Mouse (Mus musculus): ENCODE data around the gene Irak2. TPM values are rescaled to one million over a fixed set of nuclear protein-coding genes. Genes with fewer than 3 reads are reported as not detected.
A peak's percentile ranks its signal among the peaks of the same experiment; 100 is the strongest.
"Not testable (repeated sequence)": the region's sequence is repeated elsewhere in the genome, so short reads cannot be mapped to it uniquely, and the experiment has no call there.

Irak2 gene
- total RNA-seq, 2 experiments from 2014 or later, result 25.3 to 83.2 TPM

DNA sequence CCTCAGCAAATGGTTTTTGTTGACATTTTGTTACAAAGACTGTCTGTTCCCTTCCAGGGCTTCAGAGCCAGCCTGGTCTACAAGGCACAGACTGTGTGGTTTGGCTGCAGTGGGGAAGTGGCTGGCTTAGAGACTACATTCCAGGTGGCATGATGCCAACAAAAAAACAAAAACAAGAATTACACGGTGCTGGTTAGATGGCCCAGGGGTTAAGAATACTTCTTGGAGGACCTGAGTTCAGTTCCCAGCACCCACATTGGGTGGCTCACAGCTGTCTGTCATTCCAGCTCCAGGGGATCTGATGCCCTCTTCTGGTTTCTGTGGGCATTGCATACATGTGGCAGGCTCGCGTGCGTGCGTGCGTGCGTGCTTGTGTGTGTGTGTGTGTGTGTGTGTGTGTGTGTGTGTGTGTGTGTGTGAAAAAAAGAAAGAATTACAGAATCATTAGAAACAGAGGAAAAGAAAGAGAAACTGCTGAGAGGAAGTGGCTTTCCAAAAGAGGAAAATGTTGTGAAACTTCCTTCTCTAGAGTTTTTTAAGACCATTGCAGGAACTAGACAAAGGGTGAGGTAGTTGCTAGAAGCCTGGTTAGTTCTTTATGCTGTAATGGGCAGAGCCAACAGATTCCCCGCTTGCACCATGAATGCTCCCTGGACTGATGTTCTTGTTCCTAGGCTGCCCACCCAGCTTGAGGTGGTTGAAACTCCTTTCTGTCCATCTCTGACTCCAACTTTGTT is 24.9 kb downstream of the Irak2 start:
- peak; percentile 56 for ATAC-seq (ENCODE audit: poor library complexity, severe bottlenecking)

DNA sequence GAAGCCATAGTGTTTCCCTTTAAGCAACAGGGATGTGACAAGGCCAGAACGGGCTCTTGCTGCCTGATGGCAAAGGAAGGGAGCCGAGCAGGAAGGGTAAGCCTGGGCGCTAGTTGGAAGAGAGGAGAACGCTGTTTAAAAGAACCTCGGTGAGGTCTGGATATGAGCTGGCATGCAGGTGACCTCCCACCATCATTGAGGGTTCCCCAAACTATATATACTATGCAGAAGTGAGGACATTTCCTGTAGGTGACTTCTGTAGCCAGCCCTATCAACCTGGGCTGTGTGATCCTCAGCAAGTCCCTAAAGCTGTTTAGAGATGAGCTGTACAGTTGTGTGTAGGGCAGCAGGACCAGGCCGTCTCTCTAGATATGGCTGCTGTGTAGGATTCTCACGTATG is 26.0 kb downstream of the Irak2 start:
- ATAC-seq (ENCODE audit: poor library complexity, severe bottlenecking), result no peak

DNA sequence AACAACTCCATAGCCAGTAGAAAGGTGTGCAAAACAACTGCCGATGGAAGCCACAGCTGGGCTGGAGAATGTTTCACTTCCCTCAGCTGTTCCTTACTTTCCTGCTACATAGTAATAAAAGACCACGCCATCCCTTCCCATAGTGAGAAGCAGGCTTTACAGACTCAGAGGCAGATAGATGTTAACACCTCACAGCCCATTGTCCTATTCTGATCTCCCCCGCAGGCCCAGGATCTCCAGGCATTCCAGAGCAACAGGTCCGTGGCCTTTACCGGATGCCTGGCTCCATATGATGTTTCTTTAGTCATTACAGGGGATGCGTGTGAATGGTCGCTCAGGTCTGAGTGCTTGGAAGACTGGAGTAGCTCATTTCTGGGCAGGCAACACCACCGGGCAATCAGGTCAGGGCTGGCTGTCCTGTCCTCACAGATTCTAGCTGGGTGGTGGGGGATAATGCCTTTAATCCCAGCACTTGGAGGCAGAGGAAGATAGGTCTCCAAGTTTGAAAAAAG is 29.4 kb downstream of the Irak2 start:
- ATAC-seq (ENCODE audit: poor library complexity, severe bottlenecking), result no peak

DNA sequence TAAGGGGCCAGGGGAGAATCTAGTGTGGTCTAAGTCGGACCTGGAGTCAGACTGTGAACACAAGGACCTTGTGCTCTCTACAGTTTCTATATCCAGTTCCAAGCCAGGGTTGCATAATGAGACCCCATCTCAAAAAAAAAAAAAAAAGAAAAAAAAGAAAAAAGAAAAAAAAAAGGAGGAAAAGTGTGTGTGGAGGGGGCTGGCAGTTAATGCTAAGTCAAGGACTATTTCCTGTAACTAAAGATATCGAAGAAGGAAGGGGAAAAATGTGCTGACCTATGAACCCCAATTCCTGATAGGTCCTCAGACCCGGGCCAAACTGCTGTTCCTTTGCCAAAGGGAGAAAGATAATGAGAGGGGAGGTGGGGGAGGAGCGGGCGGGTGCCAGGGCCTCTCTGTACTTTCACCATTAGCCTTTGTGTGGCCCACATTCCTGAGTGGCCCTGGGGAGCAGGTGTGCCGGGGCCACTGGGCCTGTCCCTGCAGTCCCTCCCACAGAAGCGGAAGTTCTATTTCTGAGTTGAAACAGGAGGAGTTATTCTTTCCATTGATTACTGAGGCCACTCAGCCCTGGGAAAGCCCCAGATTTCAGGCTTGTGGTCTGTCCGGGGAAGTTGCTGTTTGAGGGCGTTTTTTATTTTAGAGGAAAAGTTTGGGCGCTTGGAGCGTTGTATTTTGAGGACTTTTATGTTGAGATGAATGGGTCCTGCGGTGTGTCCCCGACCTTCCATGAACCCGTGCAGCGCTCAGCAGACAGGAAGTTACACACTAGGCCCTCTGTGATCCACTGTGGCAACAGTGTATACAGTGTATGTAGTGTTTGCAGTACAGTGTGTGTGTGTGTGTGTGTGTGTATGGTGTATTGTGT is 30.3 kb downstream of the Irak2 start:
- peak; percentile 82 for ATAC-seq (ENCODE audit: poor library complexity, severe bottlenecking)

DNA sequence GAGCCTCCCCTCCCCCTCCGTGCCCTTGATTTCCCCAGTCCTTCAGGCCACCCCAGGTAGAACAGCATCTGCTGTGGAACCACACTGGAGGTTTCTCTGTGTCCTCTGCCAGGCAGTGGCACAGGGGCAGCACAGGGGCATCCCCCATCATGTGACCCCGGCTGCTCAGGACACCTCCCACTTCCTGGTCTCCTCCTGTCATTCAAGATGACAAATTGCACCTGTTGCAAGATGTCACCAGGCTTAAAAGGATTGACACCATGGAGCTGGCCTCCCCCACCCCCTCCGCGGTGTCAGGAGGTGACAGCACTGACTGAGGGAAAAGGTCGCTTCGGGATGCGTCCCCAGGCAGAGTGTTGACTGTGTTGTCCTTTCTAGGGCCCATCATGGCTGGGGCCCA is 31.6 kb downstream of the Irak2 start:
- no peak for ATAC-seq (ENCODE audit: poor library complexity, severe bottlenecking)

DNA sequence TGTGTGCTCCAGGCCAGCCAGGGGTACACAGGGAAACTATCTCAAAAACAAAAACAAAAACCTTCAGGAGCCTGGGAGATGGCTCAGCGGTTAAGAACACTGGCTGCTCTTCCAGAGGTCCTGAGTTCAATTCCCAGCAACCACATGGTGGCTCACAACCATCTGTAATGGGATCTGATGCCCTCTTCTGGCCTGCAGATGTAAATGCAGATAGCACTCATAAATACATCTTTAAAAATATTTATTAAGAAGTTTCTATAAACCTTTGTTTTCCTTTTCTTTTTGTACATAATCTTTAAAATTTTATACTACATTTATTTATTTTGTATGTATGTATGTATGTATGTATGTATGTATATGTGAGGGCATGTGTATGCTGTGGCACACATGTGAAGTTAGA is 33.8 kb downstream of the Irak2 start:
- not testable (repeated sequence) for ATAC-seq (ENCODE audit: poor library complexity, severe bottlenecking)

DNA sequence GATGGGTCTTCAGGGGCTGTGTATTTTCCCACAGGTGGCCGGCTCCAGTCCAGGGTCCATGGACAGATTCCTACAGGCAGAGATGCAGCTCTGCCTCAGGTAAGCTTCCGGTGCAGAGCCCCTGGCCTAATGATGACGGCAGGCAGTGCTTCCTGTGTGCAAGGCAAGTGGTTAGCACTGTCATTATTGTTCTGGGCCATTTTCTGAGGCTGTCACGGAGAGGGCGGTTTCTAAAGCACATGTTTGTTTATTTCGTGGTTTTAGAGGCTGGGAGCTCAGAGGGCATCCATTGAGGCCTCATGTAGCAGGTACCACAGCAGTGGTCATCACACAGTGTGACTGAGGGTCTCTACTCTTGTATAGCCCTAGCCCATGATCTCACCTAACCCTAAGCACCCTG is 34.7 kb downstream of the Irak2 start:
- peak; percentile 28 for ATAC-seq (ENCODE audit: poor library complexity, severe bottlenecking)

DNA sequence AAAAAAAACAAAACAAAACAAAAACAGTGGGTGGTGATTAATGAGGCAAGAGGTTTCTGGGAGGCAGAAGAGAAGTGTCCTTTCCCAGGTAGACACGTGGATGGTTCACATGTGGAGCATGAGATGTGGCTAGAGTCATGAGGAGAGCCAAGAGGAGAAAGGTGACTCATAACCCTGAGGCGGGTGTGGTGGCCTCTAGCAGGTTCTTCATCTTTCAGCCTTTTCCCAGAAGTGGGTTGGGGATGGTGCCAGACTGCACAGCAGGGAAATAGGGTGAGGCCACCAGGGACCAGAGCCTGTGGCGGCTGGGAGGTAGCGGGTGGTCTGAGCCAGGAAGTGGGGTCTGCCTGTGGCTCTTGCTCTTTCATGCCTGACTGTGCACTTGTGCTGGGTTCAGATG is 37.0 kb downstream of the Irak2 start:
- ATAC-seq (ENCODE audit: poor library complexity, severe bottlenecking), result no peak

DNA sequence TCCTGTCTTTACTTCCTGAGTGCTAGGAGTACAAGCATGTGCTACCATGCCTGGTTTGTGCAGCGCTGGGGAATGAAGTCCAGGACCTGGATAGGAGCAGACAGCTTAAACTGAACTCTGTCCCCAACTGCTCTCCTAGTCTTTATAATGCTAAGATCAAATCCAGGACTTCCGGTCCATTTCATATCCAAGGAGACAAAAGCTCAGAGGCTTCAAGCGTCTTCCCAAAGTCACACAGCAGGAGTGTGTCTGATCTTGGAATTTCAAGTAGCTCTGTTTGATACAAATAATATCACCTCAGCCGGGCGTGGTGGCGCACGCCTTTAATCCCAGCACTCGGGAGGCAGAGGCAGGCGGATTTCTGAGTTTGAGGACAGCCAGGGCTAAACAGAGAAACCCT is 37.7 kb downstream of the Irak2 start:
- no peak for ATAC-seq (ENCODE audit: poor library complexity, severe bottlenecking)

DNA sequence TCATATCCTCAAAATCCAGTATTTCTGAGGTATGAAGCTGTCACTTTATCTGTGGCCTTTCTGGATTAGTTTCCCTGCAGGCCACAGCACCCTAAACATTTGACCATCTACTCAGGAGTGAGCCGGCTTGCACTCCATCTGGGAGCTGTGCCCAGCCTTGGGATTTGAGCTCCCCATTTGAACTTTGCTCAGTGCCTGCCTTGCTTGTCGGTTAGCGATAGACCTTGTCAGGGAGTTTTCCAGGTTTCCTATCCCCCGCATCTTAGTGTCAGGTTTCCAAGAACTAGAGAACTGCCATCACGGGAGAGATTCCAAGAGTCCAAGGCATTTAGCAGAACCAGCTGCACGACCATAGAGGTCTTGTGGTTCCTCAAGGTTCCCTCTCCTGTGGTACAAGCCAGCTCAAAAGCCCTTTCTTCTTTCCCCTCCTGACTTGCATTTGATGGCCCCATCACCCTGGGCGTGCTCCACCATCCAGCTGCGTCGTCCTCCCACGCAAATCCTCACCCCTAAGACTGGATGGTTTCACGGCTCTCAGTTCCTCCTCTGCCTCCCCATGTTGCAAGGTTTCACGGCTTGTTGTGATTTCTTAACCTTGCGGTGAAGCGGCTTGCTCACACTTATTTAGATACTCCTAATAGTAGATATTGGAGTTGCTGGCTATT is 38.9 kb downstream of the Irak2 start:
- peak; percentile 79 for ATAC-seq (ENCODE audit: poor library complexity, severe bottlenecking)

DNA sequence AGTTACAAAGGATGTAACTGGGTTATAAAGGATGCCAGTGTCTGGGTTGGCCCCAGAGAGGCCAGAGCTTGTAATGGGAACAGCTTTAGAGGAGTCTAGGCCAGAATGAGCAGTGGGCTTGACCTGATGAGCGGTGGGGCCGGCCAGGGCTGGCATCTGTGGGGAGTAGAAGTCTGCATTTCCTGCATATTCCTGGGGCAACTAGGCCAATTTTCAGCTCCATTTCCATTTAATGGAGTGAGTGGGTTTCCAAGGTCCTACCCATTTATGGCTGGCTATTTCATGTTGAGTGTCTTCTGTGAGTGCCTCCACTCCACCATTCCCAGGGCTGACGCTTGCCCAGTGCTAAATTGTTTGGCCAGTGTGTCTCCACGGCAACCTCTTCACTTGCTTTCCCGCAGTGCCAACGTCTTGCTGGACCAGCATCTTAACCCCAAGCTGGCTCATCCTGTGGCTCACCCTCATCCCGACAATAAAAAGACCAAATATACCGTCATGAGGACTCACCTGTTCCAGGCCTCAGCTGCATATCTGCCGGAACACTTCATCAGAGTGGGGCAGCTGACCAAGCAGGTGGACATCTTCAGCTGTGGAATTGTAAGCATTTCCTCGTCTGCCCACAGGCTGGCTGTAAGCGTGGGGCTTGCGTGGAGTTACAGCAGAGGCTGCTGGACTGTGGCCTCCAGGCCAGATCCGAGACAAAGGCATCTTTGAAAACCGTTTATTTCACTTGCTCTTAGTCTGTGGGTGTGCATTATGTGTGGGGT is 40.2 kb downstream of the Irak2 start:
- no peak for ATAC-seq (ENCODE audit: poor library complexity, severe bottlenecking)

DNA sequence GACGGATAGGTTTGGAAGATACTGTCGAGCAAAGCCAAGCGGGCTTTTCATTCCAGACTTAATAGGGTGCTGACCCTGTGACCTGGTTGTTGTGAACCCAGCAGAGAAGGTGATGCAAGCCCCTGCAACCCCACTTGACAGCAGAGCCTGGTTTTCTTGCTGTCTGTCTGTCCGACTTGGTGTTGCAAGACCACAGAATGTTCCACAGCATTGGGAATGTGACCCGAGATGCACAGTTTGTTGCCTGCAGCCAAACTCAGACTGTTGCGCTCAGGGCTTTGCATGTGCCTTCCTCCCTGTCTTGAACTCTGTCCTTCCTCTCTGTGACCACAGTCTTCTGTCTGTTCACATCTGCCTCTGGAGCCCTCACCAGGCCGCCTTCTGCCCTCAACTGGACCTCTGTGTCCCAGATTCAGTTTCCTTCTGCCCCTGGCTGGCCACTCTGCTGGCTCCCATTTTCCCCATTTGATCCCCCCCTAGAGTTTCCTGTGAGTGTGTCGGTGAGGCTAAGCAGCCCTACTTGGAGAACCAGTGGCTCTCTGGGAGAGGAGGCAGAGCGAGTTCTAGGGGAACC is 41.8 kb downstream of the Irak2 start:
- peak; percentile 31 for ATAC-seq (ENCODE audit: poor library complexity, severe bottlenecking)

DNA sequence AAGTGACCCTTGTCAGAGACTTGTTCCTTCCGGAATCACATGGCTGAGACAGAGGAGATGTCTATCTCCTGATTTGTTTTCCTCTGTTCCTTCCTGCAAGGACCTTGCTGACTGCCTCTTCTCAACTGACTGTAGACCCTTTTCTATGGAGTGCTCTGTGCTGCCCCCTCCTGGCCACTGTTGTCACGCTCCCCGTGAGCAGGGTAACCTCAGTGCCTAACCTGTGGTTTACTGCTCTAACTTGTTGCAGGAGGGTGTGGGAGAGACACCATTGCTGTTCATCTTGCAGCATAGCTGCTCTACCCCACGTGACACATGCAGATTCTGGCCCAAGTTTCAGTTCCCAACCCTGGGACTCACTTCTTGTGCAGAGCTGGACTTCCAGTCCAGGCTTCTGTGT is 43.0 kb downstream of the Irak2 start:
- ATAC-seq (ENCODE audit: poor library complexity, severe bottlenecking), result peak; percentile 79

DNA sequence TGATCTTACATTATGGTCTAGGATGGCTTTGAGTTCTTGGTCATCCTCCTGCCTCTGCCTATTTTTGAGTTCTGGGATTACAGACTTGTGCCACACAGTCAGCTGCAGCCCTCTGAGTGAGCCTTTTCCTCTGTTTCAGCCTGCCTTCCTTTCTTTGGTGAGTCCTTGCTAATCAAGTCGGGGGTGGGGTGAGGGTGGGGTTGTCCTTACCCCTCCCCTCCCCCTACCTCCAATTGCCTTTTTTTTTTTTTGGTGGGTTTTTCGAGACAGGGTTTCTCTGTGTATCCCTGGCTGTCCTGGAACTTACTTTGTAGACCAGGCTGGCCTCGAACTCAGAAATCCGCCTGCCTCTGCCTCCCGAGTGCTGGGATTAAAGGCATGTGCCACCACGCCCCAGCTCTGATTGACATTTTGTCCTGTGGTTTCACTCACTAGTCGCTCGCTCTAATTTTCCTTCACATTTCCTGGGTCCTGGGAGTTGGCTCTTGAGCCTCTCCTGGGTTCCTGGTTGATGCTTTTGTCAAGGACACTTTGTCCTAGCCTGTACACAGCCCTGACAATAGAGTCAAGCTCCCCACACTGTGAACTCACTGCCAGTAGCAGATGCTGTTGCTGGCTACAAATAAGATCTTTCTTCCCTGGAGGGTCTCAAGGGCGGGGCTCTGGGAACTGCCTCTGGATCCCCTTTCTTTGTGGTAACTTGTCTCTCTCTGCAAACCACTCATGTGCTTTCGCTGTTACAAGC is 45.0 kb downstream of the Irak2 start:
- no peak for ATAC-seq (ENCODE audit: poor library complexity, severe bottlenecking)

DNA sequence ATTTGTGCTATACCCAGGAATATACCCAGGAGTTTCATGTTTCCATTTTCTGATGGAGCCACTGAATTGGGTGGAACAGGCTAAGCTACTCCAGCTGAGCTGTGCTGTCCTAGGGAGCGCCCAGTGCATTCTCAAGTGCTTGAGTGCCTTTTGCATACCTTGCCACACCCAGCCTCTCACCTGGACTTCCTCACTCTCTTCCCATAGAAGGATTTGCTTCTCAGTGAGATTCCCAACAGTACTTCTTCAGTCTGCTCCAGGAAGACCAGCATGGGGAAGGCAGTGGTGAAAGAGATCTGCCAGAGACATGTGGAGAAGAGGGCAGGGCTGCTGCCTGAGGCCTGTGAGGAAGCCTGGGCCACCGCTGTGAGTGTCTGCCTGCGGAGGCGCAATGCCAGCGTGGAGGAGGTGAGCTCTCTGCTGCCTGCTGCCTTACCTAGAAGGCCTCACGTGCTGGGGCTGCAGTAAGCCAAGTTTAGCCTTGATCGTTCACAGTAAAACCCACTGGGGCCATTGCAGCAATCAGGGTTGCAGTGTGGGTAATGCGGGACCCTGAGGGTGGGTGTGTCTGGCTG is 48.4 kb downstream of the Irak2 start:
- ATAC-seq (ENCODE audit: poor library complexity, severe bottlenecking), result no peak

DNA sequence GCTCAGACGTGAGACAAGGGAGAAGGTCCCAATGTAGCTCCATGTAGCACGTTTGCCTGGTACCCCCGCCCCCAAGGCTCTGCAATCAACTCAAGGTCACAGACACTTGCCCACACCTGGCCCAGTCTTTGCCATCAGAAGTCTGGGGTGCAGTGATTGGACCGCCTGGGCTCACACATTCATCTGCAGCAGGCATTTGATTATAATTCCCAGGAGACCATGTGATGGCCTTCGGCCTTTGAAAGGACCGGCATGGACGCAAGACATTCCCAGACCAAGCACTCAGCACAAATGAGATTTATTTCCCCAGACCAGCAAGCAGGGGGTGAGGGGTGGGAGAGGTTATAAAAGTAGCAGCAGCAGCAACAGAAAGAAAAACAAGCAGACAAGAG is 51.7 kb downstream of the Irak2 start:
- no peak for ATAC-seq (ENCODE audit: poor library complexity, severe bottlenecking)

DNA sequence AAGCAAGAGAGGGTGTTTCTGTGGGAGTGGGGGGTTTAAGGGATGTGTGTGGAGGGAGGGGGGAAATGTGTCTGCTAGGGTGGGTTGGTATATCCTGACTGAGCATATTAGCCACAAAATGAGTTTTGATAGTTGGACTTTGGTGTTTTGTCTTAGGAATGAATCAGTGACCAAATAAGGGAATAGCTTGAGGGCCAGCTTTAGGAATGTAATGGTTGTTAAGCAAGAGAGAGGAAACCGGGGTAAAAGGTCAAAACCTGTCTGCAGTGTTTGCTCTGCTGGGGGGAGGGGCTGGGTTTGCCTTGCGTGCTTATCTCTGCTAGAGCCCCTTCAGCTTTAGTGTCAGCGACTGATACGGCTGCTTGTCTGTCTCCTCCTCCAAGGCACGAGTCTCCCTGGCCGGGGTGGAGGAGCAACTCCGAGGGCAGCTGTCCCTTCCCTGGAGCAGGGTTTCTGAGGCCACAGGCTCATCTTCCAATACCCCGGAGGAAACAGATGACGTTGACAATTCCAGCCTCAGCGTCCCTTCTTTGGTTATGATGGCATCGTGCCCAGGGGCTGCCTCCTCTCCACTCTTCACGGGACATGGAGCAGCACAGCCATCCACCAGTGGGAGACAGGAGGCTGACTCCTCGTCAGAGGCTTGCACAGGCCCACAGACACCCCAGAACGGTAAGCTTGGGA is 52.3 kb downstream of the Irak2 start:
- ATAC-seq (ENCODE audit: poor library complexity, severe bottlenecking), result peak; percentile 39

DNA sequence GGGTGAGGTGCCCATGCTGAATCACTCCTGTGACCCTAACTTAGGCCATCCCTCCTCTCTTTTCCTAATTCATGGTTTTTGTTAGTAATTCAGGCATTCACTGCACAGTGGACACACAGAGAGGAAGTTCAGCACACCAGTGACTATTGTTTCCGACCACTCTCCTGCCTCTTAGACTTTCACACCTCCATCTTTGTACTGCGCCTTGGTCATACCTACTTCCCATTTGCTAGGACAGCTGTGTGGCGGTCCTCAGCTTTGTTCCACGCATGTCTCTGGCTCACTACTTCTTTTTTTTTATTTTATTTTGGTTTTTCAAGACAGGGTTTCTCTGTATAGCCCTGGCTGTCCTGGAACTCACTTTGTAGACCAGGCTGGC is 52.8 kb downstream of the Irak2 start:
- ATAC-seq (ENCODE audit: poor library complexity, severe bottlenecking), result peak; percentile 64

DNA sequence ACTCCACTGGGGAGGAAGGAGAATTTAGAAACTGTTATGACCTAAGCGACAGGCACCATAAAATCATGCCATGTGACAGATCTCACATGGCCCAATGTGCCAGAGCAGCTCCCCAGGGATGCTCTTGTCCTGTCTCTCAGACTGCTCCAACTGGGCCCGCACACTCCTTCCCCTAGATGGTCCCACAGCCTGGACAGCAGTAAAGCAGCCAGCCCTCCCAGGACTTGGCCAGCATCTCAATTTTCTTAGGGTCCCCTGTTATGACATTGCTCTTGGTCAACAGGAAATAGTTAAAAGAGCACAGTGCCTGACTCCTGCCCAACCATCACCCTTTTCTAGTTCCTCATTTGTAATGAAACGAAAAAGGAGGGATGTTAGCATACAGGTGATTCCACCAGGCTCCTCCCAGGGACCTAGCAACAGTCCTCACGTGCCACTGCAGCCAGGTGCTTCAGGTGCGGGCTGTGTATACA is 54.4 kb downstream of the Irak2 start:
- peak; percentile 16 for ATAC-seq (ENCODE audit: poor library complexity, severe bottlenecking)
